ENCODE assay signal across 19 mouse cellular contexts in the genomic region with DNA sequence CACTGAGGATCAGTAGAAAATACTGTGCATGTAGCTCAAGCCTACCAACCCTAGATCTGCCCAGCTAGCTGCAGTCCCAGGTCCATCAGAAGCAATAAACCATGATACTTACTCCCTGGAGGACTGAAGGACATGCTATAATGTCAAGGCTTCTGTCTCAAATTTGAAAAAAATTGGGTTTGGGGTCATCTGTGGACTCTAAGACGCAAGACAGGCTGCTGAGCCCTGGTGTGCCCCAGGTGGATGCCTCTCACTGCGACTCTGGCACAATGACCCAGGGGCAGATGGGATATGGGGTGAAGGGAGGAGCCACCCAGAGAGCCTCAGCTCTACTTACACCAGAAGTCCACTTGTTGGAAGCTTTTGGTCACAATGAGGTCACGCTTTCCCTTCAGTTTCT. TPM values are rescaled to one million over a fixed set of nuclear protein-coding genes. Genes with fewer than 3 reads are reported as not detected.
A peak's percentile ranks its signal among the peaks of the same experiment; 100 is the strongest.
DNase-seq lines count a peak whose midpoint lies in the region; ATAC-seq and TF ChIP-seq lines count a peak whose summit lies in the region.
"Had no signal": no experiment of that assay in that cellular context is flagged by ENCODE, and none has a peak within 500 bp of the region (broad histone marks: within the 10 kb centered on the region; RNA-seq: fewer than 3 reads in every experiment).

No protein-coding gene starts in this region.

- peaks cover 27% of the 10 kb centered on the region for H3K4me1 ChIP-seq in kidney, embryonic 14.5 days (ENCODE audit: control insufficient read depth, insufficient read depth, low read length)
- H3K4me1 ChIP-seq in lung, postnatal 0 days (ENCODE audit: insufficient read depth, low read depth, low read length), result peaks cover 12% of the 10 kb centered on the region; the same call in 1 of the 2 replicates
- peaks cover 64% of the 10 kb centered on the region for H3K4me1 ChIP-seq in liver, embryonic 13.5 days (replicated peaks)
- peaks cover 23% of the 10 kb centered on the region for H3K4me1 ChIP-seq in hindbrain, embryonic 13.5 days (replicated peaks)

- H3K27me3 ChIP-seq in kidney, embryonic 14.5 days (ENCODE audit: control insufficient read depth, insufficient read depth, low read length), result no peaks in the 10 kb centered on the region
- no peaks in the 10 kb centered on the region for H3K27me3 ChIP-seq in lung, postnatal 0 days (replicated peaks; ENCODE audit: insufficient read depth, low read length)
- no peaks in the 10 kb centered on the region for H3K27me3 ChIP-seq in liver, embryonic 13.5 days
- no peaks in the 10 kb centered on the region for H3K27me3 ChIP-seq in hindbrain, embryonic 13.5 days
- H3K27me3 ChIP-seq: forebrain, embryonic 13.5 days; heart, embryonic 13.5 days; hindbrain, embryonic 15.5 days; lung, embryonic 15.5 days; midbrain, embryonic 13.5 days; neural tube, embryonic 13.5 days had no signal

- DNase-seq in kidney, adult 18-20 months, result no peak
- no peak for DNase-seq in lung, postnatal 0 days (ENCODE audit: low spot score)
- no peak for DNase-seq in lung, postnatal 4 days
- no peak for DNase-seq in liver, embryonic 13.5 days
- no peak for DNase-seq in spleen, adult 18-20 months
- DNase-seq: cerebellum, adult 2 months; gastrocnemius, postnatal 10 days; heart, adult 11 months; heart, postnatal 36 days; kidney, adult 11 months; thymus, adult 18-20 months had no signal

- no peak for ATAC-seq in kidney, embryonic 14.5 days (ENCODE audit: low FRiP score, low TSS enrichment)
- ATAC-seq in lung, postnatal 0 days, result no peak
- no peak for ATAC-seq in liver, embryonic 13.5 days (ENCODE audit: low read depth)
- no peak for ATAC-seq in hindbrain, embryonic 13.5 days (ENCODE audit: low FRiP score)
- ATAC-seq: forebrain, embryonic 13.5 days had no signal

- no peak for TF ChIP-seq CTCF in lung, postnatal 0 days (IDR thresholded peaks at IDR 0.05)

- peaks cover 17% of the 10 kb centered on the region; the same call in 1 of the 2 replicates for H3K36me3 ChIP-seq in kidney, embryonic 14.5 days (ENCODE audit: control insufficient read depth, insufficient read depth, low read length)
- no peaks in the 10 kb centered on the region for H3K36me3 ChIP-seq in lung, postnatal 0 days (ENCODE audit: insufficient read depth, low read length)
- peaks cover 15% of the 10 kb centered on the region; the same call in 1 of the 2 replicates for H3K36me3 ChIP-seq in liver, embryonic 13.5 days
- peaks cover 28% of the 10 kb centered on the region for H3K36me3 ChIP-seq in hindbrain, embryonic 13.5 days

- H3K4me2 ChIP-seq in kidney, embryonic 14.5 days (replicated peaks; ENCODE audit: low read depth, low read length), result peak overlapping the region; percentile 13; the same call in 1 of the 2 replicates
- H3K4me2 ChIP-seq in lung, postnatal 0 days (replicated peaks; ENCODE audit: low read depth, low read length), result no peak overlapping the region
- peak overlapping the region; percentile 97 for H3K4me2 ChIP-seq in liver, embryonic 13.5 days
- H3K4me2 ChIP-seq in hindbrain, embryonic 13.5 days, result no peak overlapping the region
- H3K4me2 ChIP-seq: forebrain, embryonic 13.5 days; hindbrain, embryonic 15.5 days; midbrain, embryonic 13.5 days had no signal

- H3K4me3 ChIP-seq in kidney, embryonic 14.5 days (ENCODE audit: low read length), result no peak overlapping the region
- no peak overlapping the region for H3K4me3 ChIP-seq in lung, postnatal 0 days (ENCODE audit: low read depth, low read length)
- 0 out of 2 replicates have a peak overlapping the region, but pooled peaks have one; percentile 70 for H3K4me3 ChIP-seq in liver, embryonic 13.5 days (replicated peaks)
- no peak overlapping the region for H3K4me3 ChIP-seq in hindbrain, embryonic 13.5 days
- H3K4me3 ChIP-seq: forebrain, embryonic 13.5 days; hindbrain, embryonic 15.5 days; lung, embryonic 15.5 days; midbrain, embryonic 13.5 days; neural tube, embryonic 13.5 days had no signal

- WGBS in kidney, embryonic 14.5 days, result 83% methylated on average over 3 of the region's 3 CpGs
- 95% methylated on average over 3 of the region's 3 CpGs for WGBS in lung, postnatal 0 days
- WGBS in liver, embryonic 13.5 days (ENCODE audit: insufficient replicate concordance), result 80% methylated on average over 3 of the region's 3 CpGs
- WGBS in hindbrain, embryonic 13.5 days, result 91% methylated on average over 3 of the region's 3 CpGs

- TF ChIP-seq EP300 in lung, postnatal 0 days (IDR thresholded peaks at IDR 0.05), result no peak

- no peak overlapping the region for H3K9ac ChIP-seq in kidney, embryonic 14.5 days (ENCODE audit: low read depth, low read length)
- no peak overlapping the region for H3K9ac ChIP-seq in lung, postnatal 0 days (replicated peaks; ENCODE audit: low read depth)
- peak overlapping the region; percentile 79; the same call in 1 of the 2 replicates for H3K9ac ChIP-seq in liver, embryonic 13.5 days
- H3K9ac ChIP-seq in hindbrain, embryonic 13.5 days, result no peak overlapping the region
- H3K9ac ChIP-seq: forebrain, embryonic 13.5 days; hindbrain, embryonic 15.5 days; lung, embryonic 15.5 days; midbrain, embryonic 13.5 days; neural tube, embryonic 13.5 days had no signal

- peak overlapping the region; percentile 98; the same call in 1 of the 2 replicates for H3K27ac ChIP-seq in kidney, embryonic 14.5 days (ENCODE audit: low read depth, low read length)
- H3K27ac ChIP-seq in lung, postnatal 0 days (ENCODE audit: low read length), result peak overlapping the region; percentile 77
- no peak overlapping the region for H3K27ac ChIP-seq in liver, embryonic 13.5 days
- no peak overlapping the region for H3K27ac ChIP-seq in hindbrain, embryonic 13.5 days
- H3K27ac ChIP-seq: midbrain, embryonic 13.5 days had no signal

- no peaks in the 10 kb centered on the region for H3K9me3 ChIP-seq in kidney, embryonic 14.5 days (ENCODE audit: control insufficient read depth, low read length)
- H3K9me3 ChIP-seq in lung, postnatal 0 days (ENCODE audit: low read length), result no peaks in the 10 kb centered on the region
- no peaks in the 10 kb centered on the region for H3K9me3 ChIP-seq in liver, embryonic 13.5 days (replicated peaks)
- H3K9me3 ChIP-seq in hindbrain, embryonic 13.5 days, result no peaks in the 10 kb centered on the region
- H3K9me3 ChIP-seq: forebrain, embryonic 13.5 days; heart, embryonic 13.5 days; hindbrain, embryonic 15.5 days; lung, embryonic 15.5 days; midbrain, embryonic 13.5 days; neural tube, embryonic 13.5 days had no signal

RNA-seq across cellular contexts. Expression of a gene that starts 33.0 kb away (rescaled TPM):
- 4.3 and 5.1 TPM in 2 replicates for polyA plus RNA-seq in kidney, embryonic 14.5 days (2014; fragmentation: Nextera tagmentation; extraction: Ambion mirVana)
- polyA plus RNA-seq in lung, postnatal 0 days (2015; fragmentation: Nextera tagmentation; extraction: Ambion mirVana), result 3.7 and 4.5 TPM in 2 replicates
- polyA plus RNA-seq in liver, embryonic 13.5 days (2015; fragmentation: Nextera tagmentation; extraction: Ambion mirVana), result 3.7 and 4.2 TPM in 2 replicates
- 1.8 and 1.9 TPM in 2 replicates for polyA plus RNA-seq in hindbrain, embryonic 13.5 days (2015; fragmentation: Nextera tagmentation; extraction: Ambion mirVana)

Comparison
In these comparisons a context has a peak if more than half of its experiments do, and no peak if none do; other contexts are left out.
1. H3K27ac ChIP-seq: peak in kidney, embryonic 14.5 days (single experiment) and lung, postnatal 0 days (single experiment); none in liver, embryonic 13.5 days (single experiment) and hindbrain, embryonic 13.5 days (single experiment).
2. H3K4me2 ChIP-seq: peak in kidney, embryonic 14.5 days (single experiment) and liver, embryonic 13.5 days (single experiment); none in lung, postnatal 0 days (single experiment) and hindbrain, embryonic 13.5 days (single experiment).